Mouse (Mus musculus) MEL-GATA-1-ER (cell line): ENCODE results near the gene Atf3.
A peak's percentile ranks its signal among the peaks of the same experiment; 100 is the strongest.

Experiments
- DNase-seq: peaks from one replicate; pipeline ENCODE4 v3.0.0-alpha.2; 2012; ENCODE audit warnings: low read depth; ENCODE audit errors: extremely low read depth

The Atf3 gene

DNA sequence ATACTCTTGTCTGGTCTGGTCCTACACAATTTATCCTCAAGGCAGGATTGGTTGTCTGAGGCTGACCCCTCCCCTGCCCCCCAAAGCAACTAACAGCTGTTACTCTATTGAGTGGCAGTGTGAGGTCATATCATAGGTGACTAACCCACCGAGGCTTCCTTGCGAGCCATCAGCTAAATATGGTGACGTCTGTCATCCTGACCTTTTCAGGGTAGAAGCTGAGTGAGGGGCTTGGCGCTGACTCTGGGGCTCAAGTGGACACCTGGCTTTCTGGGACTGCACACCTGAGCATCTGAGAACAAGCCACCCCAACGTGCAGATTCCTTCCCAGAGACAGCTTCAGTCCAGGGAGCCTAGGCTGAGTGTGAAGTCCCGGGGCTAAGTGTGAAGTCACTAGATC is at the start of gene Atf3:
Atf3 (minus strand) TSS at position 101 of the 400 bp plus-strand sequence.
- DNase-seq: no peak

DNA sequence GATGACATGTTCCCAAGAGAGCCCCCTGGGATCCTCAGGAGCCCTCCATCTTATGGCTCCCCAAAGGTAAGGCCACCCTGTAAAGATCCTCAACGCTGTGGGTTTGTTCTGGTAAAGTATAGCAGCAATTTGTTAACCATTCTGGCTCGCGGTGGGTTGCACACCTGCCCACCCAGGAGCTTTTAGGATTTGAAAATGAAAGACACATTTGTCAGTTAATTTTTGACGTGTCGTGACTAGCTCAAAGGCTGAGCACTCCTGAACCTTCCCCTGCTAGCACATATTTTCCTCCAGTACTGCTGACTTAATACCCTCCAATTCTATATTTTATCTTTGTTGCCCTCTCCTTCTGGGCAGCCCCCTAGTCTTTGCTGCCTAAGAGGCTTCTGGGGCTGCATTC is 49.3 kb upstream of the Atf3 start:
- no peak for DNase-seq

DNA sequence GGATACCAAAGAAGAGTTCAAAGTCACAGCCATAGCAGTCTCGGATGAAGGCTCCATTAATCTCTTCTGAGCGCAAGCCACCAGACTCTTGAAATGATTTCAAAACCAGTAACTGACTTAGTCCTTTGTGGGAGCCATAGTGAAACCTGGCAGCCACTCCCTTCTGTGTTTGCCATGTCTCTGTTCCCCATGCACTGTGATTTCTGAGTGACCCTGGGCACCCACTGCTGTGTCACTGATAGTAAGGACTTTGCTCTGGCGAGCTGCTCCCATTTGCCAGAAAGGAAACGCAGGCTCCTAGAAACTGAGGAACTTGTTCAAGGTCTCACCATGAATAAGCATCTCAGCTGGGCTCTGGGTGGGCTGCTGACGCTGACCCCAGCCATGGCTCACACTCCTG is 45.6 kb upstream of the Atf3 start:
- no peak for DNase-seq

GRCm38 (mm10) chr1:191261861-191262260 is 44.0 kb upstream of the Atf3 start:
- DNase-seq: no peak

- DNase-seq: no peak
Measured at GRCm38 (mm10) chr1:191259661-191260060, 41.8 kb upstream of the Atf3 start.

DNA sequence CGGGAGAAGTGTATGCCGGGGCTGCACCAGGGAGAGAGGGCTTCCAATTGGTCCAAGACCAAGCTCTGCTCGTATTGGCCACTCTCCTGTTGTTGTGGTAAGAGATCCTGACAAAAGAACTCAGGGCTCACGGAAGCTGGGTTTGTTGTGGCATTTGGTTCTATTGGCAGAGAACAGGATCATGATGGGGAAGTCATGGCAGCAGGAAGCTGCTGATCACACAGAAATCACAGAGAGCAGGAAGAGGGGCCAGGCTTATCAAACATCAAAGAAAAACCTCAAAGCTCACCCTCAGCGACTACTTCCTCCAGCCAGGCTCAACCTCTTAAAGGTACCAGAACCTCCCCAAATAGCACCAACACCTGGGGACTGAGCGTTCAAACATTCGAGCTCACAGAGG is 41.3 kb upstream of the Atf3 start:
- DNase-seq: no peak

DNA sequence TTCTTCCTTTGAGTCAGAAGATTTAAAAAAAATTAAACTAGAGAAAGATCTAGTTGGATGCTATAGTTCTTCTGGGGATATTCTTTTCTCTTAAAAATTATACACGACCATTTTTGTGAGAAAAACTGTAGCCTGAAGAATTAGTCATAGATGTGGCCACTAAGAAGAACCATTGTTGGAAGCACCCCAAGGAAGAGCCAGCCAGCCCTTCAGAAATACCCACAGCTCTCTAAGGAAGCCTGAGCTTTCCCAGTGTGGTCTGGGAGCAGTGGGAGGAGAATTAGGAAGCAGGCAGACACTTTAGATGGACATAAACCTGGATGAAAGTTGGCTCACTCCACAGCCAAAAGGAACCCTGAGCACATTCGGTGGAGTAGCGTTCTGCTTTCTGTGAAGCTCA is 40.7 kb upstream of the Atf3 start:
- DNase-seq: no peak

DNA sequence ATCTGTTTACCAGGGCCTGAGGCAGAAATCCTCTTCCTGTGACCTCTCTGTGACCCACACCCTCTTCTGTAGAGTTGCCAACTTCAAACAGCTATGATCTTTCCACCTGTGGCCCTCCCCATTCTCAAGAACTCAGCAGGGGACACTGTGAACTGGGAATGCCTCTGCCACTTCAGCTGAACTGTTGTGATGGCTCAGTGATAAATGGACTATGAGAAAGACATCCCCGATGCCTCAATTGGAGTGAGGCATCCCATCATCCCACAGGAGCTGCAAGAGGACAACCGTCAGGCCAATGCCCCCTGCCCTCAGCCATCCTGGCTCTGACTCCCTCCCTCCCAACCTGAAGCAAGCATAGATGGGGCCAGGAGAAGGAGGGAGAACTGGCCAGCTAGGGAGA is 40.1 kb upstream of the Atf3 start:
- DNase-seq: no peak

DNA sequence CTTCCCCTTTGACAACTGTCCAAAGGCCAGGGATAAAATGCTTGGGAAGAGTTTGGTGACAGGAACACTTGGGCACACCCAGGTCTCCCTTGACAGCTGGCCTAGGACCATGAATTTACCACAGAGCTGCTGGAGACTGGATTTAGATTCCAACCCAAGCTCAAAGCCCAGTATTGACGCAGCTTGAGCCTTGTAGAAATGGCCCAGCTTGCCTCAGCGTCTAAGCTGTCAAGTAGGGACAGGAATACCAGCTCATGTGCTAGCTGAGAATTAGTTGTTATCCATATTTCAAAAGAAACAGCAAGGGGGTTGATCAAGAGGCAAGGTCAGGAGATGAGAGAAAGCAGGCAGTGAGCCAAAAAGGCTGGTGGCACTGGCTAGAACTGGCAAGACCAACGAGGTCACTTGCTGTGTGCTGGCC is 39.5 kb upstream of the Atf3 start:
- DNase-seq: no peak

GRCm38 (mm10) chr1:191256566-191257350 is 38.9 kb upstream of the Atf3 start:
- no peak for DNase-seq

DNA sequence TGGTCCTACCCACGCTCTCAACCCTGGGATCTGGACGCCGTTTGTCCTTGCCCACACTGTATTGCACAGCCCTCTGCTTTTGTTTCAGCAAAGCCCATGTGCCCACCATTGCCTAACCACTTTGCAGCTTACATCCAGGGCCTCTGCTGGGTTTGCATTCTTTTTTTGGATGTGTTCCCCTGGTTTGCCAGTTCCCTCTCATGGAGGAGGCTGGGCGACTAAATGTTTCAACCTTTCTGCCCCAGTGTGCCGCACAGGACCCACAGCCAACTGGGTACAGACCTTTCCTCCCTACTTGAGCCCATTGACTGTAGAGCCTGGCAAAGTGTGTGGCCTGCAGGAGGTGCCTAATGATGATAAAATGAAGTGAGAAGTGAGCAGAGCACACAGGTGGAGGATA is 38.3 kb upstream of the Atf3 start:
- no peak for DNase-seq

- DNase-seq: no peak
Measured at GRCm38 (mm10) chr1:191254448-191254847, 36.6 kb upstream of the Atf3 start.

- no peak for DNase-seq
Measured at GRCm38 (mm10) chr1:191253636-191254035, 35.8 kb upstream of the Atf3 start.

- DNase-seq: peak; percentile 87
Measured at GRCm38 (mm10) chr1:191249975-191250374, 32.1 kb upstream of the Atf3 start.

- DNase-seq: peak; percentile 68
Measured at GRCm38 (mm10) chr1:191248423-191248822, 30.6 kb upstream of the Atf3 start.

GRCm38 (mm10) chr1:191247561-191247960 is 29.7 kb upstream of the Atf3 start:
- DNase-seq: no peak

- DNase-seq: no peak
Measured at GRCm38 (mm10) chr1:191243855-191244254, 26.0 kb upstream of the Atf3 start.

DNA sequence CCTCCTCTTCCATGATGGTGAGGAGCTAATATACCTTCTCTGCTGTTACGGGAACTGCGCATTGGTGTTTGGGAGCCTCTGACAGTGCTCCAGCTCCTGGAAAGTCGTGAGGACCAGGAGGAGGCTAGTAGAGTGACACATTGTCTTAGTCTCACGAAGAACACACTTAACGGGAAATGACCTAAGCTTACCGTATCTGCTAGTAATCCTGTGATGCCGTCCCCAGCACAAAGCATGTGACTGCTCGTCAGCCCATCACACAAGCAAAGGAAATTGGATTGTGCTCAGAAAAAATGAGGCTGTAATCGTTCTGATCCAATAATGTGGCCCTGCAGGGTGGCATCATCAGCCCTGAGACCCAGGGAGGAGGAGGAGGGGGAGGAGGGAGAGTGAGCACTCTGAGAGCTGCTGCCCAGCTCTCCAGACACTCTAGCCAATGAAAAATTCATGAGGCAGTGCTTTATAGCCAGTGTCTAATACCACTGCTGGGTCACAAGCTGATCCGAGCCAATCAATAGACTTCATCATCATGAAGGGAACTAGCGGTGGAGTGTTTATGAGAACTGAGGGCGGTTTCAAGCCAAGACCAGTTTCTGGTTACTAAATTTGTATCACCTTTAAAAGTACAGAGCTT is 24.3 kb upstream of the Atf3 start:
- DNase-seq: no peak

- no peak for DNase-seq
Measured at GRCm38 (mm10) chr1:191241574-191241973, 23.7 kb upstream of the Atf3 start.

GRCm38 (mm10) chr1:191239602-191240001 is 21.8 kb upstream of the Atf3 start:
- DNase-seq: no peak

- no peak for DNase-seq
Measured at GRCm38 (mm10) chr1:191235788-191236542, 18.1 kb upstream of the Atf3 start.

- no peak for DNase-seq
Measured at GRCm38 (mm10) chr1:191234837-191235236, 17.0 kb upstream of the Atf3 start.
